Mouse (Mus musculus) forebrain, postnatal 0 days (tissue): ENCODE measurements around the gene Lingo2. TPM values are rescaled to one million over a fixed set of nuclear protein-coding genes. Genes with fewer than 3 reads are reported as not detected.

Source experiments
- ATAC-seq: fragments of 200-750 bp; cut with Nextera tagmentation; 2 replicates; pipeline ENCODE4 v1.8.0; 2017; ENCODE audit warnings: mild to moderate bottlenecking, moderate library complexity
- DNase-seq: peaks from one replicate; pipeline ENCODE4 v3.0.0-alpha.2; 2015
- H3K27ac ChIP-seq: fragments of 300-500 bp; sonication (generic); 2 replicates; pipeline ENCODE4 v1.5.1; 2014; ENCODE audit warnings: low read depth, mild to moderate bottlenecking, antibody characterized with exemption, low read length, moderate library complexity, mixed read lengths
- H3K27me3 ChIP-seq: fragments of 300-500 bp; sonication (generic); 2 replicates; pipeline ENCODE4 v1.6.1; 2014; ENCODE audit warnings: mild to moderate bottlenecking, low read length, mixed read lengths; ENCODE audit not compliant: insufficient read depth
- H3K36me3 ChIP-seq: fragments of 300-500 bp; sonication (generic); 2 replicates; pipeline ENCODE4 v1.6.1; 2014; ENCODE audit warnings: mild to moderate bottlenecking, moderate library complexity; ENCODE audit not compliant: insufficient read depth
- H3K4me1 ChIP-seq: fragments of 300-500 bp; sonication (generic); 2 replicates; pipeline ENCODE4 v1.6.1; 2014; ENCODE audit warnings: antibody characterized with exemption; ENCODE audit not compliant: insufficient read depth
- H3K4me2 ChIP-seq: fragments of 300-500 bp; sonication (generic); 2 replicates; pipeline ENCODE4 v1.6.1; 2014; ENCODE audit warnings: low read depth, mild to moderate bottlenecking, moderate library complexity
- H3K4me3 ChIP-seq: fragments of 300-500 bp; sonication (generic); 2 replicates; pipeline ENCODE4 v1.5.1; 2014; ENCODE audit warnings: low read depth, low read length, mixed read lengths
- H3K9ac ChIP-seq: fragments of 300-500 bp; sonication (generic); 2 replicates; pipeline ENCODE4 v1.6.1; 2014; ENCODE audit warnings: mild to moderate bottlenecking
- H3K9me3 ChIP-seq: fragments of 300-500 bp; sonication (generic); 2 replicates; pipeline ENCODE4 v1.6.1; 2016; ENCODE audit warnings: low read length
- CTCF ChIP-seq: sonication (generic); IDR thresholded peaks from 2 replicates; pipeline ENCODE4 v1.5.1; 2016; ENCODE audit warnings: antibody characterized with exemption, control low read depth, low read depth
- WGBS: fragments of 180-500 bp; shearing (Covaris S2); extraction: QIAGEN DNeasy Blood & Tissue Kit; methylation state at CpG from one replicate; pipeline ENCODE4 v1.1.7; 2014; 5-methylcytosine and 5-hydroxymethylcytosine counted together
- polyA plus RNA-seq: library from polyadenylated mRNA; unstranded; fragments of >200 nt; fragmentation: Nextera tagmentation; extraction: Ambion mirVana; gene quantifications from 2 replicates; pipeline ENCODE4 v1.2.1, GENCODE M21; 2015
- total RNA-seq: library from RNA; depleted of rRNA; stranded (reverse); fragments of >200 nt; gene quantifications from 2 replicates; pipeline ENCODE4 v1.2.3, GENCODE M21; 2014

The Lingo2 gene
- total and polyA plus RNA-seq, 2 experiments from 2014 or later = 43.2 to 43.8 TPM

DNA sequence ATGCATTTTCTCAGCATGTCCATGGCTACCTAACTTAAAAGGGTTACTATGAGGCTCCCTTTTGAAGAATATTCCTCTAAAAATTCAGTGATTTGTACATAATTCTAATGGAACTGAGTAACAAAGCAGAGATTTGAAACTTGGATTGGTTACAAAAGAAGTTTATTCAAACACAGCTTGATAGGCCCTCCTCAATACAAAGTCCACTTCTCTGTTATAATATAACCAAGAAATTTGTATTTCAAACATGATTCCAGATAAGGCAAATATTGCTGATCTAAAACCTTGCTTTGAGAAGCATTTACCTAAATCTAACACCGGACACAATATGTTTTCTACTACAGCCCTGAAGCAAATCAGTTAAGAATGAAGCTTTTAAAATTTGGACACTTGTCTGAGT is 60.7 kb downstream of the Lingo2 start:
- TF ChIP-seq CTCF = no peak
- Histone ChIP-seq H3K27me3 (no peaks in the 10 kb centered on the region), H3K9me3 (no peaks in the 10 kb centered on the region), H3K27ac (no peak overlapping the region), H3K4me3 (no peak overlapping the region), H3K4me2 (no peak overlapping the region), H3K9ac (no peak overlapping the region), H3K4me1 (no peaks in the 10 kb centered on the region), H3K36me3 (no peaks in the 10 kb centered on the region)
- no peak for DNase-seq
- 84% methylated on average over 1 of the region's 1 CpGs for WGBS
- ATAC-seq = no peak

DNA sequence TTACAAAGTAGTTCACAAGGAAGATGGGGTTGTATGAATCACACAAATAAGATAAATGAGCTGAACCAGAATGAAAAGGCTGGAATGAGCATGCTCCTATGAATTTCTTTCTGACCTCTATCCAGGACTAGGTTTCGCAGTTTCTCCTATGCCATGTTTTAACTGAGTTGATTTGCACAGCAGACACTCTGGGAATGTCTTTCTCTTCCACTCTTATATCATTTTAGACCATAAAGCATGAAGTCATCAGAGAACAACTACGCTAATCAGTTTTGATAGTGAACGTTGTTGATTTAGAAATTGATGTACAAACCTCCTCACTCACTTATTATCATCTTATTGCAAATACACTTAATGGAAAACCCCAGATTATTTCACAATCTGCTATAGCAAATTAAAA is 61.2 kb downstream of the Lingo2 start:
- Histone ChIP-seq H3K4me2 (no peak overlapping the region), H3K27ac (no peak overlapping the region), H3K4me1 (no peaks in the 10 kb centered on the region), H3K4me3 (no peak overlapping the region), H3K9ac (no peak overlapping the region), H3K9me3 (no peaks in the 10 kb centered on the region), H3K27me3 (no peaks in the 10 kb centered on the region), H3K36me3 (no peaks in the 10 kb centered on the region)
- no peak for TF ChIP-seq CTCF
- WGBS = 86% methylated on average over 3 of the region's 3 CpGs
- DNase-seq (no peak), ATAC-seq (no peak)

GRCm38 (mm10) chr4:36874781-36875180 is 76.8 kb downstream of the Lingo2 start:
- no peaks in the 10 kb centered on the region for H3K27me3 ChIP-seq
- TF ChIP-seq CTCF = no peak
- ATAC-seq (no peak; the same call in 1 of the 2 replicates), DNase-seq (no peak)
- H3K4me1 ChIP-seq = no peaks in the 10 kb centered on the region
- no peaks in the 10 kb centered on the region for H3K36me3 ChIP-seq
- no peak overlapping the region for H3K4me2 ChIP-seq
- H3K9ac ChIP-seq = no peak overlapping the region
- H3K27ac ChIP-seq = no peak overlapping the region
- H3K4me3 ChIP-seq = no peak overlapping the region
- no peaks in the 10 kb centered on the region for H3K9me3 ChIP-seq

DNA sequence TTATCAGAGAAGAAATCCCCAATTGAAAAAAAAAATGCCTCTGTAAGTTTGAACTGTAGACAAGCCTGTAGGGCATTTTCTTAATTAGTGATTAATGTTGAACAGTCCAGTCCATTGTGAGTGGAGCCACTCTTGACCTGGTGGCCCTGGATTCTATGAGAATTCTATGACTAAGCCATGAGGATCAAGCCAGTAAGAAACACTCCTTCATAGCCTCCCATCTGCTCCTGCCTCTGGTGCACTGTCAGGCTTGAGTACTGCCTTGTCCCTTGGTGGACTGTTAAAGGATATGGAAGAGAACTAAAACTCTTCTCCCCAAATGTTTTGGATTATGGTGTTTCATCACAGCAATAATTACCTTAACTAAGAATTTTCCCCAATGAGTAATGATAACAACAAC is 126.6 kb downstream of the Lingo2 start:
- Histone ChIP-seq H3K27ac (no peak overlapping the region), H3K4me2 (no peak overlapping the region), H3K9me3 (no peaks in the 10 kb centered on the region), H3K9ac (no peak overlapping the region), H3K36me3 (no peaks in the 10 kb centered on the region), H3K4me3 (no peak overlapping the region), H3K4me1 (no peaks in the 10 kb centered on the region), H3K27me3 (no peaks in the 10 kb centered on the region)
- no peak for TF ChIP-seq CTCF
- DNase-seq (no peak), ATAC-seq (no peak)

DNA sequence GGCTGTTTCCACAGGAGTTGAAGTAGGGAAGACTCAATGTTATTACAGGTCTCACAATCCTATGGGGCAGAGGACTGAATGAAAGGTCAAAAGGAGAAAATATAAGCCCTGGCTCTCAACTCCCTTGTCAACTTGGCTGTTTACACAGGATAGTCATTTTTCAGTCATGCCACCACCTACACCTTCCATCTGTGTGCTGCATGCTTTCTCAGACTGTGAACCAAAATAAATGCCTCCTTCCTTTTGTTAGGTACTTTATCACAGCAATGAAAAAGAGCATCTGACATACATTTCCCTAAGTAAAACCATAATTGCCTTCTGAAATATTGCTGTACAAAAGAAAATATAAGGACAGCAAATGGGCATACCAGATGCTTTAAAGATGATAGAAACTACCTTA is 129.6 kb downstream of the Lingo2 start:
- Histone ChIP-seq H3K9me3 (no peaks in the 10 kb centered on the region), H3K36me3 (no peaks in the 10 kb centered on the region), H3K4me3 (no peak overlapping the region), H3K4me1 (no peaks in the 10 kb centered on the region), H3K9ac (no peak overlapping the region), H3K27me3 (no peaks in the 10 kb centered on the region), H3K27ac (no peak overlapping the region), H3K4me2 (no peak overlapping the region)
- DNase-seq (no peak), ATAC-seq (no peak)
- TF ChIP-seq CTCF = no peak

DNA sequence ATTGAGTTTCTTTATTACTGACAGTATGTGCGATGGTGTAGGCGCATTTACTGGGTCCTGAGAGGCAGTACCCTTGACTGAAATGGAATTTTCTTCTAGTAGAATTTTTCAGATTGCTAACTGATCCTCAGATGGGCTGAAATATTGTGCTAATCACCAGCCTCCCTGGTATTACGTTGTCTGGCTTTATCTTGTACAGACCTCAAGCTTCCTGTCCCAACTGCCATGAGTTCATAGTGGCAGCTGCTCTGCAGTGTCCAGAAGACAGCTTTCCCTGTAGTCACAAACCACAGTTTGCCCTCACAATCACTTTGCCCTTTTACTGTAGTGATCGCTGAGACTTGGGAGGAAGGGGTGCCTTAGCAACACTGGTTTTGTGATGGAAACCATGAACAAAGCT is 176.5 kb downstream of the Lingo2 start:
- no peaks in the 10 kb centered on the region for H3K27me3 ChIP-seq
- 94% methylated on average over 4 of the region's 4 CpGs for WGBS
- ATAC-seq (no peak), DNase-seq (no peak)
- H3K9me3 ChIP-seq = no peaks in the 10 kb centered on the region
- no peak overlapping the region for H3K9ac ChIP-seq
- H3K27ac ChIP-seq = no peak overlapping the region
- no peak overlapping the region for H3K4me3 ChIP-seq
- H3K4me2 ChIP-seq = no peak overlapping the region
- H3K36me3 ChIP-seq = no peaks in the 10 kb centered on the region
- no peak for TF ChIP-seq CTCF
- H3K4me1 ChIP-seq = no peaks in the 10 kb centered on the region

GRCm38 (mm10) chr4:36730691-36731090 is 220.9 kb downstream of the Lingo2 start:
- H3K4me3 ChIP-seq = no peak overlapping the region
- WGBS = 55% methylated on average over 2 of the region's 2 CpGs
- ATAC-seq (no peak), DNase-seq (no peak)
- H3K9ac ChIP-seq = no peak overlapping the region
- no peak overlapping the region for H3K4me2 ChIP-seq
- no peaks in the 10 kb centered on the region for H3K36me3 ChIP-seq
- H3K9me3 ChIP-seq = no peaks in the 10 kb centered on the region
- H3K27ac ChIP-seq = no peak overlapping the region
- no peaks in the 10 kb centered on the region for H3K4me1 ChIP-seq
- no peaks in the 10 kb centered on the region for H3K27me3 ChIP-seq
- no peak for TF ChIP-seq CTCF

GRCm38 (mm10) chr4:36716411-36716810 is 235.1 kb downstream of the Lingo2 start:
- H3K27me3 ChIP-seq = no peaks in the 10 kb centered on the region
- ATAC-seq (no peak), DNase-seq (no peak)
- no peak overlapping the region for H3K27ac ChIP-seq
- no peak overlapping the region for H3K9ac ChIP-seq
- no peak overlapping the region for H3K4me3 ChIP-seq
- WGBS = 67% methylated on average over 1 of the region's 1 CpGs
- TF ChIP-seq CTCF = no peak
- no peaks in the 10 kb centered on the region for H3K4me1 ChIP-seq
- H3K36me3 ChIP-seq = no peaks in the 10 kb centered on the region
- H3K4me2 ChIP-seq = no peak overlapping the region
- H3K9me3 ChIP-seq = no peaks in the 10 kb centered on the region
